Mouse (Mus musculus) ES-E14 (cell line): Measurements from ENCODE around the gene Ppfia1.

Experiments
- HCFC1 ChIP-seq: IDR thresholded peaks from 2 replicates; pipeline ENCODE4 v1.6.1; 2012; ENCODE audit warnings: low read length, inconsistent platforms, borderline replicate concordance; ENCODE audit not compliant: insufficient read depth
- ZNF384 ChIP-seq: IDR thresholded peaks from 2 replicates; pipeline ENCODE4 v1.6.1; 2012; ENCODE audit warnings: low read depth, low read length, inconsistent platforms

DNA sequence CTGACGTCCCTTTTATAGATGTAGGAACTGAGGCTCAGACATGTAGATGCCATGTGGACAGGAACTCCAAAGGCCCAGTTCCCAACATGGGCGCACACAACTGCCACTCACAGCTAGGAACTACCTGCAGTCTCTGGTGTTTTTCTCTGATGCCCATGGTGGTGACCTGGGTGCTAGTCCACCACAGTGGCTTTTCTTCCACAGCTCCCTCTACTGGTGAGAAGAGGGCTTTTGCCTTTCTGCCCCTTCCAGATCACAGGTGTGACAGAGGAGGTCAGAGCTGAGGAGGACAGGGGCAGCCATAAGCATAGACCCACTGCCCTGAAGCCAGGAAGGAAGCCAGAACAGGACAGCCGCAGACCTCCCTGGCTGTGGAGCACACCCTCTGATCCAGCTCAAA, 126.1 kb downstream of the Ppfia1 start:
- TF ChIP-seq ZNF384: no peak
- no peak for TF ChIP-seq HCFC1
